Mouse (Mus musculus): ENCODE results near the gene Syn2. TPM values are rescaled to one million over a fixed set of nuclear protein-coding genes. Genes with fewer than 3 reads are reported as not detected.

Gene Syn2
- polyA plus RNA-seq, 1 experiment from 2014 or later, result 1.8 TPM

GRCm38 (mm10) chr6:115210187-115210586 lies 75.5 kb downstream of the Syn2 start:
- no peak overlapping the region for H3K4me3 ChIP-seq (ENCODE audit: low read length)
- H3K27ac ChIP-seq (ENCODE audit: low read length), result peak overlapping the region; percentile 31; the same call in 1 of the 2 replicates
- no peak for ATAC-seq (replicated peaks; ENCODE audit: extremely low read depth, insufficient read depth, low FRiP score)
- no peak overlapping the region for H3K9ac ChIP-seq (ENCODE audit: low read length)
- H3K4me2 ChIP-seq (ENCODE audit: low read depth, low read length), result no peak overlapping the region
- 54% methylated on average over 2 of the region's 2 CpGs for WGBS
- no peaks in the 10 kb centered on the region for H3K9me3 ChIP-seq (replicated peaks; ENCODE audit: control insufficient read depth, low read length)
- H3K4me1 ChIP-seq (ENCODE audit: control insufficient read depth, insufficient read depth, low read length), result peaks cover 3% of the 10 kb centered on the region; the same call in 1 of the 2 replicates
- H3K36me3 ChIP-seq (ENCODE audit: control insufficient read depth, insufficient read depth), result no peaks in the 10 kb centered on the region
- peaks cover 3% of the 10 kb centered on the region; the same call in 1 of the 2 replicates for H3K27me3 ChIP-seq (ENCODE audit: control insufficient read depth, insufficient read depth, low read length)

- Histone ChIP-seq H3K9me3 (replicated peaks; ENCODE audit: control insufficient read depth, low read length) (no peaks in the 10 kb centered on the region), H3K27ac (ENCODE audit: low read length) (no peak overlapping the region), H3K4me2 (ENCODE audit: low read depth, low read length) (no peak overlapping the region), H3K36me3 (ENCODE audit: control insufficient read depth, insufficient read depth) (no peaks in the 10 kb centered on the region), H3K4me3 (ENCODE audit: low read length) (no peak overlapping the region), H3K27me3 (ENCODE audit: control insufficient read depth, insufficient read depth, low read length) (peaks cover 3% of the 10 kb centered on the region; the same call in 1 of the 2 replicates), H3K4me1 (ENCODE audit: control insufficient read depth, insufficient read depth, low read length) (peaks cover 3% of the 10 kb centered on the region; the same call in 1 of the 2 replicates), H3K9ac (ENCODE audit: low read length) (no peak overlapping the region)
- ATAC-seq (replicated peaks; ENCODE audit: extremely low read depth, insufficient read depth, low FRiP score), result no peak
- 60% methylated on average over 3 of the region's 3 CpGs for WGBS
Measured at GRCm38 (mm10) chr6:115210820-115211219, 76.1 kb downstream of the Syn2 start.

GRCm38 (mm10) chr6:115212132-115212903 lies 77.6 kb downstream of the Syn2 start:
- peak overlapping the region; percentile 16; the same call in 1 of the 2 replicates for H3K27ac ChIP-seq (ENCODE audit: low read length)
- no peak overlapping the region for H3K4me3 ChIP-seq (ENCODE audit: low read length)
- H3K9me3 ChIP-seq (replicated peaks; ENCODE audit: control insufficient read depth, low read length), result no peaks in the 10 kb centered on the region
- H3K36me3 ChIP-seq (ENCODE audit: control insufficient read depth, insufficient read depth), result no peaks in the 10 kb centered on the region
- H3K27me3 ChIP-seq (ENCODE audit: control insufficient read depth, insufficient read depth, low read length), result peaks cover 3% of the 10 kb centered on the region; the same call in 1 of the 2 replicates
- peaks cover 3% of the 10 kb centered on the region; the same call in 1 of the 2 replicates for H3K4me1 ChIP-seq (ENCODE audit: control insufficient read depth, insufficient read depth, low read length)
- ATAC-seq (replicated peaks; ENCODE audit: extremely low read depth, insufficient read depth, low FRiP score), result no peak
- 48% methylated on average over 5 of the region's 5 CpGs for WGBS
- H3K9ac ChIP-seq (ENCODE audit: low read length), result no peak overlapping the region
- H3K4me2 ChIP-seq (ENCODE audit: low read depth, low read length), result no peak overlapping the region

GRCm38 (mm10) chr6:115213129-115213528 lies 78.4 kb downstream of the Syn2 start:
- Histone ChIP-seq H3K27ac (ENCODE audit: low read length) (no peak overlapping the region; the same call in 1 of the 2 replicates), H3K9me3 (replicated peaks; ENCODE audit: control insufficient read depth, low read length) (no peaks in the 10 kb centered on the region), H3K4me3 (ENCODE audit: low read length) (no peak overlapping the region), H3K36me3 (ENCODE audit: control insufficient read depth, insufficient read depth) (no peaks in the 10 kb centered on the region), H3K9ac (ENCODE audit: low read length) (no peak overlapping the region), H3K4me2 (ENCODE audit: low read depth, low read length) (no peak overlapping the region), H3K4me1 (ENCODE audit: control insufficient read depth, insufficient read depth, low read length) (peaks cover 3% of the 10 kb centered on the region; the same call in 1 of the 2 replicates), H3K27me3 (ENCODE audit: control insufficient read depth, insufficient read depth, low read length) (peaks cover 3% of the 10 kb centered on the region; the same call in 1 of the 2 replicates)
- 53% methylated on average over 5 of the region's 5 CpGs for WGBS
- ATAC-seq (replicated peaks; ENCODE audit: extremely low read depth, insufficient read depth, low FRiP score), result no peak; the same call in 1 of the 2 replicates

GRCm38 (mm10) chr6:115221215-115221641 lies 86.5 kb downstream of the Syn2 start:
- H3K4me2 ChIP-seq (ENCODE audit: low read depth, low read length), result no peak overlapping the region
- no peak overlapping the region for H3K27ac ChIP-seq (ENCODE audit: low read length)
- no peak overlapping the region for H3K9ac ChIP-seq (ENCODE audit: low read length)
- no peak overlapping the region for H3K4me3 ChIP-seq (ENCODE audit: low read length)
- no peaks in the 10 kb centered on the region for H3K36me3 ChIP-seq (ENCODE audit: control insufficient read depth, insufficient read depth)
- no peaks in the 10 kb centered on the region for H3K4me1 ChIP-seq (ENCODE audit: control insufficient read depth, insufficient read depth, low read length)
- peaks cover 2% of the 10 kb centered on the region for H3K27me3 ChIP-seq (ENCODE audit: control insufficient read depth, insufficient read depth, low read length)
- ATAC-seq (replicated peaks; ENCODE audit: extremely low read depth, insufficient read depth, low FRiP score), result no peak
- H3K9me3 ChIP-seq (replicated peaks; ENCODE audit: control insufficient read depth, low read length), result no peaks in the 10 kb centered on the region
- 80% methylated on average over 8 of the region's 8 CpGs for WGBS

GRCm38 (mm10) chr6:115225519-115225918 lies 90.8 kb downstream of the Syn2 start:
- H3K4me1 ChIP-seq (ENCODE audit: control insufficient read depth, insufficient read depth, low read length), result no peaks in the 10 kb centered on the region
- no peak overlapping the region for H3K27ac ChIP-seq (ENCODE audit: low read length)
- no peak for ATAC-seq (replicated peaks; ENCODE audit: extremely low read depth, insufficient read depth, low FRiP score)
- no peak overlapping the region for H3K4me3 ChIP-seq (ENCODE audit: low read length)
- no peak overlapping the region for H3K4me2 ChIP-seq (ENCODE audit: low read depth, low read length)
- H3K36me3 ChIP-seq (ENCODE audit: control insufficient read depth, insufficient read depth), result no peaks in the 10 kb centered on the region
- H3K27me3 ChIP-seq (ENCODE audit: control insufficient read depth, insufficient read depth, low read length), result peaks cover 4% of the 10 kb centered on the region
- 63% methylated on average over 3 of the region's 3 CpGs for WGBS
- H3K9ac ChIP-seq (ENCODE audit: low read length), result no peak overlapping the region
- no peaks in the 10 kb centered on the region for H3K9me3 ChIP-seq (replicated peaks; ENCODE audit: control insufficient read depth, low read length)

- Histone ChIP-seq H3K27ac (ENCODE audit: low read length) (no peak within 1 kb of the TSS), H3K27me3 (ENCODE audit: control insufficient read depth, insufficient read depth, low read length) (peaks cover 6% of the 10 kb centered on the region), H3K9ac (ENCODE audit: low read length) (no peak within 1 kb of the TSS), H3K4me3 (ENCODE audit: low read length) (no peak within 1 kb of the TSS), H3K9me3 (replicated peaks; ENCODE audit: control insufficient read depth, low read length) (no peaks in the 10 kb centered on the region), H3K4me2 (ENCODE audit: low read depth, low read length) (no peak within 1 kb of the TSS), H3K36me3 (ENCODE audit: control insufficient read depth, insufficient read depth) (no peaks in the 10 kb centered on the region), H3K4me1 (ENCODE audit: control insufficient read depth, insufficient read depth, low read length) (peaks cover 3% of the 10 kb centered on the region; the same call in 1 of the 2 replicates)
- 72% methylated on average over 4 of the region's 4 CpGs for WGBS
- ATAC-seq (replicated peaks; ENCODE audit: extremely low read depth, insufficient read depth, low FRiP score), result no peak
Measured at GRCm38 (mm10) chr6:115227043-115227442, 92.3 kb downstream of the Syn2 start, which contains the start of gene Gm17482. Gene Gm17482, plus strand, starts transcription at chr6:115227343.

- no peak; the same call in 1 of the 2 replicates for ATAC-seq (replicated peaks; ENCODE audit: extremely low read depth, insufficient read depth, low FRiP score)
- Histone ChIP-seq H3K4me3 (ENCODE audit: low read length) (no peak overlapping the region), H3K36me3 (ENCODE audit: control insufficient read depth, insufficient read depth) (no peaks in the 10 kb centered on the region), H3K27me3 (ENCODE audit: control insufficient read depth, insufficient read depth, low read length) (peaks cover 7% of the 10 kb centered on the region), H3K4me1 (ENCODE audit: control insufficient read depth, insufficient read depth, low read length) (peaks cover 4% of the 10 kb centered on the region; the same call in 1 of the 2 replicates), H3K4me2 (ENCODE audit: low read depth, low read length) (no peak overlapping the region), H3K9me3 (replicated peaks; ENCODE audit: control insufficient read depth, low read length) (no peaks in the 10 kb centered on the region), H3K9ac (ENCODE audit: low read length) (no peak overlapping the region), H3K27ac (ENCODE audit: low read length) (no peak overlapping the region)
- 3% methylated on average over 2 of the region's 2 CpGs for WGBS
Measured at GRCm38 (mm10) chr6:115227529-115227928, 92.8 kb downstream of the Syn2 start.

GRCm38 (mm10) chr6:115230557-115230956 lies 95.9 kb downstream of the Syn2 start:
- no peak overlapping the region for H3K4me3 ChIP-seq (ENCODE audit: low read length)
- WGBS, result 64% methylated on average over 3 of the region's 3 CpGs
- no peaks in the 10 kb centered on the region for H3K36me3 ChIP-seq (ENCODE audit: control insufficient read depth, insufficient read depth)
- no peak for ATAC-seq (replicated peaks; ENCODE audit: extremely low read depth, insufficient read depth, low FRiP score)
- no peak overlapping the region for H3K4me2 ChIP-seq (ENCODE audit: low read depth, low read length)
- peaks cover 4% of the 10 kb centered on the region; the same call in 1 of the 2 replicates for H3K4me1 ChIP-seq (ENCODE audit: control insufficient read depth, insufficient read depth, low read length)
- peaks cover 15% of the 10 kb centered on the region for H3K27me3 ChIP-seq (ENCODE audit: control insufficient read depth, insufficient read depth, low read length)
- no peak overlapping the region for H3K27ac ChIP-seq (ENCODE audit: low read length)
- no peaks in the 10 kb centered on the region for H3K9me3 ChIP-seq (replicated peaks; ENCODE audit: control insufficient read depth, low read length)
- H3K9ac ChIP-seq (ENCODE audit: low read length), result no peak overlapping the region
